Mouse (Mus musculus) heart, adult 9 months (tissue): ENCODE data around the gene Fam160b1.

Source experiments
- DNase-seq, 2 experiments: peaks; one replicate each; pipeline ENCODE4 v3.0.0; 2022; ENCODE audit warnings: low spot score in 2 of 2

The Fam160b1 gene

DNA sequence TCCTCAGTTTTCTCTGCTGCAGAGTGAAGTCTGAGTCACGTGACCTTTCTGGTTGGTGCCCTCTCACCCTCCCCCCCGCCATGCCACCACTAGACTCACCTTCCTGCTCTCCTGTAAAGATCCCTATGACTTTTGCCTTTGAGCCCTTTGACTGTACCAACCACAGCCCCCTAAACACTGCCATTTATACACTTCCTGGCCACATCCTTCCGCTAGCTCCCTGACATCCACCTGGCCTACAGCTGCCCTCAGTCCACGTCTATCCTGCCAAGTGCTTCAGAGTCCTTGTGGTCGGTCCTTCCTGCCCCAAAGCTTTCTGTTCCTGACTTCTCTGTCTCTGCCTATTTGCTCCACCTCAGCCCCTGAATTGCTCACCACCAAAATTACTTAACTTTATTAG, 16.6 kb upstream of the Fam160b1 start:
- DNase-seq: no peak

DNA sequence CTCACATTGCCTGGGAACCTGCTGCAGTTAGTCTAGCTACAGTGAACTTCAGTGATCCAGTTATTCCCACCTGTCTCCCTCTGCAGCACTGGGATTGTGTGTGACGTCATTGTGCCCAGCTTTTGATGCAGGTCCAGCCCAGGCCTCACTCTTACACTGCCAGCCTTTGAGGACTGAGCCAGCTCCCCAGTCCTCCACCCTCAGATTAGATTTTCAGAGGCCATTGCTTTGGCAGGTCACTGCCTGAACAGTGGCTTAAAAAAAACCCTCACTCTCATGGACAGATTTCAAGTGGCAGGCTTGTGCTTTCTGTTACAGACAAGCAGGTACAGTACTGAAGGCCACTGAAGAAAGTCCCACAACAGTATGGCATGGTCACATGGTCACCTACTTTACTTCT, 15.8 kb upstream of the Fam160b1 start:
- peak in 1 of 2 experiments; percentile 21 for DNase-seq

DNA sequence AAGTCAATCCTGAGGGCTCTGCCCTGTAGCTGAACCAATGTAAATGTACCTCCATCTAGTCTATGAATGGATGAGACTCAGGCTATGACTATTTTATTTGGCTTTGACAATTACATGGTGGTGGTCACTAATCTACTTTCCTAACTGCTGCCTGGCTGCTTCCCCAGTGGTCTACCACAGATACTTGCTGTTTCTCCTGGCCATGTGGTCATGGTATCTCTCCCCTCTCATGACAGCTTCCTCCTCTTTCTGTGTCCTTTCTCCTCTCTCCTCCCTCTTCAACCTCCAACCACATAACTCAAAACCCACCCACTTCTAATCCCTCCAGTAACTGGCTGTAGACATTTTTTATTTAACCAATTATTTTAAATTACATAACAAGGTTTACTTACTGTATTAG, 11.4 kb upstream of the Fam160b1 start:
- no peak for DNase-seq

DNA sequence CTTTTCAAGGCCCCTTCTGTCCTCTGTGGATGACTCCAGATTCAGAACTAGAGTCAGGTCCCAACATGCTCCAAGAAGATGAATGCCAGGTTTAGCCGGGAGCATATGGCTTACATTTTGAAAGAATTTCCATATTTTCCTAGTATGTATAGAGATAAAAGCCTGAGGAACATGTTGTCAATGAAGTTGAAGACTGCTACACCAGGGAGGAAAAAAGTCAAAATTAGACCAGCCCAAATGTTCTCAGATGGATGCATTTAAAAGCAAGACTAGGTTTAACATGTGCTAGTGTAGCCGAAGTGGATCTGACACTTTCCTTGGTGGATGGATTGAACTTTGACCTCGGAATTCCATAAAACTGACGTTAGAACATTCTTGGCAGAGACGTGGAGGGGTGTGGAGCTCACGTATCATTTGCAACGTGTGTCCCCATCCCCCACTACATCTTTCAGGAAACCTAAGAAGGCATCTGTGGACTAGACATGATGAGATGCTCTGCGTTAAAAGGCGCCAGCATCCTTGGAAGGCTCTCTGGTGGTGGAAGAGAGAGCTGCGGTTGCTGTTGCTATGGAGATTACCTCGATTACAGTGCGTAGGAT, 8.0 kb upstream of the Fam160b1 start:
- DNase-seq: no peak

DNA sequence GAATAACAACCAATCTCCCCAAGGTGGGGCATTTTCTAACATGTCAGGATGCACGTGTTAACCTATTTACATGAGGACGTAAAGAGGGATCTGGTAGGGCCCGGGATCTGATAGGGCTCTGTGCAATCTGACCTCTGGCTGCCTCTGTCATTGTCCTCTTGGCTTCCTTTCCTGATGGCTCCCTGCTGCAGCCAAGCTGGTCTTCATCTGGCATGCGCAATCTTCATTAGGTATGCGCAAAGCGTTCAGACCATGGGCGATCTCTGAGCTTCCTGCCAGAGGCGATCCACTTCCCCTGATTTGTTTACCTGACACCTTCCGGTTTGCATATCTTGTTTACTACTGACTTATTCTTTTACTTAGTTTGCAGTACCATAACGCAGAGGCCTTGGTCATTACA, 7.3 kb upstream of the Fam160b1 start:
- DNase-seq: no peak

DNA sequence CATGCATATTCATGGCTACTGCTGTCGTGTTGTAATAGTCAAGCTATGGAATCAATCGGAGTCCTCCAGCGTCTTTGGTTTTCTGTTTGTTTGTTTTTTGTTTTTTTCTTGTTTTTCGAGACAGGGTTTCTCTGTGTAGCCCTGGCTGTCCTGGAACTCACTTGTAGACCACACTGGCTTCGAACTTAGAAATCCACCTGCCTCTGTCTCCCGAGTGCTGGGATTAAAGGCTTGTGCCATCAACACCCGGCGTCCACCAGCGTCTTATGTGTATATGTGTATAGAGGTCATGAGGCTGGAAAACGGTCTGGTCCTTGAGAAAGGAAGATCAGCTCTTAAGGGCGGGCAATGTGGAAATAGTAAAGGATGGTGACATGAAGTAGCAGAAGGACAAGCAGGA, 6.4 kb upstream of the Fam160b1 start:
- no peak for DNase-seq

DNA sequence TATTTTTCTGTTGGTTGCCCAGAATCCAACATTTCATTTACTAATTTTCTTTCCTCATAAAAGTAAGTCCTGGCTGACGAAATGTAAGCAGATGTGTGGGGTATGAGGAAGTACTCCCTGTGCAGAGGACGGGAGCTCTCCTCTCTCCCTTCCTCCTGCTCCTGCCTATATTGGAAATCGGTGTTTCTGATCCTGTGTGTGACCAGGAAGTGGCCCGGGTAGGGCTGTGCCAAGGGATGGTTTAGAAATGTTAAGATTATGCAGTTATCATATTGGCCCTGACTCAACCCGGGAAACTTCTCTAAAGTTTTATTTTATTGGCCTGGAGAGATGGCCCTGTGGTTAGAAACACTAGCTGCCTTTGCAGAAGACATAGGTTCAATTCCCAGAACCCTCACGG, 5.8 kb upstream of the Fam160b1 start:
- peak in 1 of 2 experiments; percentile 22 for DNase-seq

DNA sequence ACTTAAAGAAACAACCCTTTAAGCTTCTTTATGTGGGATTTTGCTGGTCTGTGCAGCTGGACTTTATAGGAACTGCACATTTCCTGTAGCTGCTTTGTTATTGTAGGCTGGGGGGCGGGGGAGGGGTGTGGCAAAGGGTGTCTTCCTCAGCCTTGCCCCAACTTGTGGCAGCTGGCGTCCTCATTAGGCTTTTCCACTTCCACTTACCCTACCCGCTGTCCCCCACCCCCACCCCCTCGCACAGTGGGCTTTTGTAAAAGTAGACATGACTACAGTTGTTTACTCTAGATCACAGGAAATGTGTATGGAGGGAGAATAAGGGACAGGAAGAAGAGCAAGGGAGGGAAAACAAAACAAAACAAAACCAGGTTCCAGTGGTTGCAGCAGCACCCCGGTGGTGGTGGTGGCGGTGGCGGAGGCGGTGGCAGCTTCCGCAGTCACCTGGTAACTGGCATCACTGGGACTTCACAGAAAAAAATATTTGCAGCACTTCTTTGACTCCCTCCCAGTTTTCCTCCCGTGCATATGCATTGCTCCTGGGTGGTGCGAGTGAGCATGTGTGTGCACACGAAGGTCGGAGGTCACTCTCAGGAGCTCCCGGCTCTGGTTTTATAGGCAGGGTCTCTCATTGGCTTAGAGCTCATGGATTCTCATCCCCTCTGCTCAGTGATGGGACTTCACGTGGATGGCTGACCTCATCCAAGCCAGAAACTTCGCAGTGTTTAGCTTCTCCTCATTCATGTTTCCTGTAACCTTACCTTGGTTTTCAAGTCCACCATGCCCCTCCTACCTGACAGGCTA, 4.8 kb upstream of the Fam160b1 start:
- DNase-seq: peak in 1 of 2 experiments; percentile 71

DNA sequence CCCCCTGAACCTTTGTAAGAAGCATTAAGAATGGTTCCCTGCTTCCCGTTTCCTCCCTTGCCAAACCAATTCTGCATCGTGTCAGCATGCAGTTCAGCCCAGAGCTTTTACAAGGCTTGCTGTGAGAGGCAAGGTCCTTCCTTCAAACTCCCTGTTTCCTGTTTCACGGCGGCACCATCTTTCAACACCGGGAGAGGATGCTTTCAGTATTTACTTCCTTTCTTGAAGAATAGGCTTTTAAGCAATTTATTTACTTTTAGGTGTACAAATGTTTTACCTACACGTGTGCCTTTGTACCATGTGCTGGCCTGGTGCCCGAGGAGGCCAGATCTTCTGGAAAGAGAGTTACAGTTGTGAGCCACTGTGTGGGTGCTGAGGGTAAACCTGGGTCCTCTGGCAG, 4.2 kb upstream of the Fam160b1 start:
- DNase-seq: no peak

DNA sequence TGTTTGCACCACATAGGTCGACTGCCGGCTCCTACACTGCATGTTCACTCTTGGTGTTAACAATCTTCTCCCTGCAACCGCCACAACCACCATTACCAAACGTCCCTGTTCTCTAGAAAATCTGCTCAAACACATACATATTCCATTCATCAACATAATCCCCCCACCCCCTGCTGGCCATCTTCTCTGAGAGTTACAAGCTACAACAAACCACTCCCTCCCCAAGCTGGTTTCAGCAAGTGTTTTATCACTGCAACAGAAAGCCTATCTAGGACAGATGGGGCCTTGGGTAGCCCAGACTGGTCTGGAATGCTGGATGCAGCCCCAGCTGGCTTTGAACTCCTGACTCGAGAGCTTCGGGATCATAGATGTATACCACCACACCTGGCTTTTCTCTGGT, 3.2 kb upstream of the Fam160b1 start:
- no peak for DNase-seq

DNA sequence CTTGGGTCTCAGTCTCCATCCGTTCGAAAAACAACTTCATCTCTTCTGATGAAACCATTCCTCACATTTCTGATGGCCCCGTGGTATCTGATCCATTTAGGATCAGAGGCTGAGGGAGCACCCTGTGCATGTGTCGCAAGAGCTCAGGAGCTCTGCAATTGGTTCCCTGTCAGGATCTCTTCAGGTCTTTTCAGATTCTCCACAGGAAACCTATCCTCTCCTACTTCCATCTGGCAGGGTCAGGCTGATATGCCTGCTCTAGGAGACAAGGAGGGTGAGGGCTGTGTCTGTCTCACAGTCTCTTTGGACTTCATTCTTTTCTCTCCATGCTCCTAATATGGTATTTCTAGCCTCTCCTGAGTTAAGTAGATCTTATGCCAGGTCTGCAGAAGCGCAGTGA, 2.7 kb upstream of the Fam160b1 start:
- no peak for DNase-seq

DNA sequence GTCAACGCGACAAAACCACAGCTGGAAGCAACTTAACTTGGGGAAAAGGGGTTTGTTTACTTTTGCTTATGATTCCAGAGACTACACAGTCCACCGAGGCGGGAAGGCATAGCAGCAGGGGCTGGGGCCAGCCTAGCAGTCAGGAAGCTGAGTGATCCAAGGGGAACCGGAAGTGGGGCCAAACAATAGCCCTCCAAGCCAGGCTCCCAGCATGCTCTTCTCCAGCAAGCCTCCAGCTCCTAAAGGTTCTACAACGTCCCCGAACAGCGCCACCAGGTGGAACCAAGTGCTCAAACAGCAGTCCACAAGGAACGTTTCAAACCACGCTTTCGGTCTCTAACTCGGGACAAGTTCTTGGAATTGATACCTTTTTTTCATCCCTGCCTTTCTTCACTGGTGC, 2.2 kb upstream of the Fam160b1 start:
- peak; percentile 82 to 88 for DNase-seq

DNA sequence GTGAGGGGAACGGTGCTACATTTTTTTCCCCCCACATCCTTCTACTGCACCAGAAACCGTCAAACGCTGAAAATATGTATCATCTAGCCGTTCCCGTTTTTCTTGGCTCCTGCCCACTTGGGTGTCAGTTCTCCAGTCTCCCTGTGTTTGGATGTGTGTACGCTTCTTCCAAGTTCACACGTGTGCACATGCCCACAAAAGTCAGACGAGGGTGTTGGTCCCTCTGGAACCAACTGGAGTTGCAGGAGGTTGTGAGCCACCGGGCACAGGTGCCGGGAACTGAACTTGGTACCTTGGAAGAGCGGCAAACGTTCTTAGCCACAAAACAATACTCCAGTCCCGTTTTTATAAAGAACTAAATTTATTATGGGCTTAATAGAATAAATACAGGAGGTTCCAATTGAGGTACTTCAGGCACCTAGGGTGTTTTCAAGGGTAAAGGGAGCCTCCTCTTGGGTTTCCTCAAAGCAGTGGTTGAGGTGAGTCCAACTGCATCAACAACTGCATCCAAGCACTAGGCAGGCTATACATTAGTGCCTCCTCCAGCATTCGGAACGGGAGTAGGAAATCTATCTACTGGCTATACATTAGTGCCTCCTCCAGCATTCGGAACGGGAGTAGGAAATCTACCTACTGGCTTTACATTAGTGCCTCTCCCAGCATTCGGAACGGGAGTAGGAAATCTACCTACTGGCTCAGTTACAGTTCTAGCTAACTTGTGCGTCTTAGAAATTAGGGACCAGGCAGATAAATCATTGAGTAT, 1.5 kb upstream of the Fam160b1 start:
- no peak for DNase-seq

DNA sequence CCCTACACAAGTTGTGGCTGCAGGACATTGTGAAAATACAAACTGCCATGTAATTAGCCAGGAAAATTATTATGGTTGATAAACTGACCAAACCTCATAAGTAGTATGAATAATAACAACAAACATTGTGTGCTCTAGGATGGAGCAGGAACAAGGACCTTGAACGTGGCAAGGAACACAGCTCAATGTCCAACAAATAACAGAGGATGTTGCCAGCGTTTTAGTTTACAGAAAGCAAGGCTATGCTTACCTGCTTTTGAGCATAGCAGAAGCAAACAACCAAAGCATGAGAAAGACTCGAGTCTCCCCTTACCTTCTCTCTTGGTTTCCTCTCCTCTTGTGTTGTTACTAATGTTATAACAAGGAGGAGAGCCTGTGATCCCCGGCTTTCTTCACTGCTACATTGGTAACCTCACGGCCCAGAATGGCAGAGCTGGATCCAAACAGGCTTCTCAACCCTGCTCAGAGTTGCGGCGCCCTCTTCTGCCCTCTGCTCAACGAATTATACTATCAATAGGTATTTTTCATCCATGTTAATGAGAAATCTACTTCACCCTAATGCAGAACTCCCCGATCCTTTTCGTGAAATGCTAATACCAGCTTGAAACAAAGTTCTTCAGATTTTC, 666 bp upstream of the Fam160b1 start:
- no peak for DNase-seq

DNA sequence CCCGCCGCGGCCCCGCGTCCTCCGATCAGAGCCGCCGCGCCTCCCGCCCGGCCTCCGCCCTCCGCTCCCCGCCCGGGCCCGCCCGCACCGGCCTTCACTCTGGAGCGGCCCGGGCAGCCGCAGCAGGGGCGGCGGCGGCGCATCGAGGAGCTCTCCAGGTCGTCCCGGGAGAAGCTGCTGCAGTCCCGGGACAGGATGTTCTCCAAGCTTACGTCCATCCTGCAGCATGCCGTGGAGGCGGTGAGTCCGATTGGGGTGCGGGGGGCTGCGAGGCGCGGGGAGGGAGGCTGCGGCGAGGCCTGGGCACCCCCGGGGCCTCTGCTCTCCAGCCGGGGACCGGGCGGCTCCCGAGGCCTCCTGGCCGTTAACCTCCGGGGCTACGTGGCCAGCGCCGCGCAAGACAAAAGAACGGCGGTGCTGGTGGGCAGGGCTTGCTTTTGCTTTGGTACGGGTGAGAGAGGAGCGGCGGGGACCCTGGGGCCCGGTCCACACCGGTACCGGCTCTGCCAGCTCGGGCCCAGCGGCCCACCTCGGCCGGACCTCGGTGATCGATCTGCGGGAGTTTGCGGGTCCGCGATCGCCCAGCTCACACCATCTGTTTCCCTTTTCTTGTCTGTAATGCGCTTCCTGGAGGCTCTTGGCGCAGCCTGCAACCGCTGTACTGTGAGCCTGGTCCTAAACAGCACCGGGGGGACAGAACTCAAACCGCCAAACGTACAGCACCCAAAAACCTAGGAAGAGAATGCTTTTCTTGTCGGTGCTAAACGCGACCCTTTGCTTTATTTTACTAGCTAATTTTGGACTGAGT, 855 bp downstream of the Fam160b1 start:
- DNase-seq: peak; percentile 60 to 68

DNA sequence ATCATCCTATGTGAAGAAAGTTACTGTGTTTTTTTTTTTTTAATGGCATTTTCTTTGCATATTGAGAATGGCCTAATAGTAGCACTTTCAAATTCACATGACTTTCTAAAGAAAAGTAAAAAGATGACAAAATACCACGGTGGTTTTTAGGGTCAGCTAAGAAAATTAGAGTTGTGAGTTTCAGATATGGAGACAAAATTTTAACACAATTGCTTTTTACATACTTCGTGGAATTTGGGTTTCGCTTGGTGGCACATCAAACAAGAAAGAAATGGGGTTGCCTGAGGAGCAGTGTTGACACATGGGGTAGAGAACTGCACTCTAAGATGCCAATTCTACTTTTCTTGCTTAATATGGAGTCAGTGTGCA, 1.4 kb downstream of the Fam160b1 start:
- DNase-seq: no peak

DNA sequence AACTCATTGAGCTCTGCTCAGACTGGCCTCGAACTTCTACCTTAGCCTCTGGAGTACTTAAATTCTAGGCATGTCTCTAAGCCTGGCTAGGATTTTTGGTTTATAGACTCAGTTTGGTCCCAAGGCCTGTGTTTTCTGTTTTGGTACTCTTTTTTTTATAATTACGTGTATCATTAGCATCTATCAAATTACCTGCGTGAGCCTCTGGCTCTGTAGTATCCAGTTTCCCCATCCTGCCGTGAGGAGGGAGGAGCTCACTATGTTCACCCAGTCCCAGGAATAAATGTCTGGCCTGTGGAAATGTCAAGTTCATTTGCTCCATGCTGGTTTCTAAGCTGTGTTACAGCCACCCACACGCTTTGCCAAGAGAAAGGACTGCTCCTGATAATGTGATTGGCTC, 2.1 kb downstream of the Fam160b1 start:
- DNase-seq: no peak

DNA sequence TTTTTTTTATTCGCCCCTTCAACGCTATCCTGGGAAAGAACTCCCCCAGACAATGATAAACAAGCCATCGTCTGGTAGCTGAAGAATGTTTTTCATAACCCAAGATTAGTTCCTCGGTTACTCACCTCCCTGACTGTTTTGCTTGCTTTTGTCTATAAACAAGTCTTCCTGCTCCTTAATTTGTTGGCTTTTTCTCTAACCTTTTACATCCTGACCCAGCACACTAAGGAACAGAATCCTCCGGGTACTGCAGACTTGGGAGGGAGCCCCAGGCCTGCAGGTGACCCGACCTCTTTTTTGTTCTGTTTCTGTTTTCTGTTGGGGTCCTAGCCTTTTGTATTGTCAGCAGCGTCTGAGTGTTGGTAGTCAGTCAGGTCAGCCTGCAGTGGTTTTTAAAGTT, 2.6 kb downstream of the Fam160b1 start:
- DNase-seq: no peak

DNA sequence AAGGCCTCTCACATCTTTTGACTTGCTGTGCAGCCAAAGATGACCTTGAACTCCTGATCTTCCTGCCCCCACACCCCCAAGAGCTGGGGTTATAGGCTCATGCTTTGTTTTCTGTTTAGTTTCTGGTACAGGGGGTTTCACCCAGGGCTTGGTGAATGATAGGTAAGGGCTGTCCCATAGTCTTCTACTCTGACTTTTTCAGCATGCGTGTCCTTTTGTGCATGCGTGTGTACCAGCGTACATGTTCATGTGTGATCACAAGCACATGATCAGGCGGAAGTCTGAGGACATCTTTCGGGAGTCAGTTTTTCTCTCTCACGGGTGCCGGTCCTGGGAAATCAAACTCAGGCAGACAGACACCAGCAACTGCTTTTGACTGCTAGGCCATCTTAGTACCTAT, 3.1 kb downstream of the Fam160b1 start:
- no peak for DNase-seq

DNA sequence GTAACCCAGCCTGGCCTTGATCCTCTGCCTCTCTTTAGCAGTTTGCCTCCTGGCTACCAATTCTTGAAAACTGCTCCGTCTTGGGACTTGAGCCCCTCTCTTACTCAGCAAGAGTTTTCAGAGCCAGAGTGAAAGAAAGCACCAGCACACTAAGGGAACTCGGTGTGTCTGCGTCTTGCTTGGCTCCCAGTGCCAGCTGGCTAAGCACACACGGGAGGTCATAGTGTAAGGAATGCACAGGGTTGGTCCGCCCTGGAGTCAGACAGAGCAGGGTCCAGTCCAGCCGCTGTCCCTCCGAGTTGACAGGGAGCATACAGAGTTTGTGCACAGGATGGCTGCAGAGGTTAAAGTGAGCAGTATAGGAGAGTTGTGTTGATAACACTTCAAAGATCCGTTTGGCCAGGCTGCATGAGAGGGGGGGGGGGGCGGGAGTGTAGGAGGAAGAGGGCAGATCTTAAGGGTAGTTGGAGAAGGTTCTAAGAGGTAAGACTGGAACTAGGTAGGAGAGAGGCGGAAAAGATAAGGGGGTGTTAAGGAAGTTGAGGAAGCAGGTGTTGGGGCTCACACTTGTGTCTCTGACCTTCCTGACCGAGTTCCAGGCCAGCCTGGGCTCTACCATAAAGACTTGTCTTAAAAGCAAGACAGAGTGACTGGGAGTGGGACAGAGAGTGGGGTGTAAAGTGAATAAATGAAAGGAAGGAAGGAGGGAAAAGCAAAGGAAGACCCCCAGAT, 4.6 kb downstream of the Fam160b1 start:
- DNase-seq: peak; percentile 67 to 74

DNA sequence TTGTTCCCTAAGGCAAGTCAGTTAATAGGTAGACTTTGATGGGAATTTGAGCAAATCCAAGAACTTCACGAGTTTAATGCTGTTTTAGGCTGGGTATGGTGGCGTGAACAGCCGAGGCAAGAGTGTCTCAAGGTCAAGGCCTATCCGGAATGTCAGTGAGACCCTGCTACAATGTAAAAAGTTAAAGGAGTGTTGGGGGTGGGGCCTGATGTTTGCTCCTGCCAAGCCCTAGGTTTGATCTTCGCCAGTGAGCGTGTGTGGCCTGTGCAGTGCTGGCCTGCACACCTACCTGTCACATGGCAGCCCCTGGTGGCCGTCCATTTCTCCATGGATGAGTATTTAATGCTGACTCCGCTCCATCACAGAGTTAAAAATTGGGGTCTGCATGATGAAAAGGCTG, 5.5 kb downstream of the Fam160b1 start:
- no peak for DNase-seq
